Mouse (Mus musculus): Measurements from ENCODE around the gene Gadl1. TPM values are rescaled to one million over a fixed set of nuclear protein-coding genes. Genes with fewer than 3 reads are reported as not detected.

Gadl1 gene
- polyA plus RNA-seq, 1 experiment: 0.35 TPM

DNA sequence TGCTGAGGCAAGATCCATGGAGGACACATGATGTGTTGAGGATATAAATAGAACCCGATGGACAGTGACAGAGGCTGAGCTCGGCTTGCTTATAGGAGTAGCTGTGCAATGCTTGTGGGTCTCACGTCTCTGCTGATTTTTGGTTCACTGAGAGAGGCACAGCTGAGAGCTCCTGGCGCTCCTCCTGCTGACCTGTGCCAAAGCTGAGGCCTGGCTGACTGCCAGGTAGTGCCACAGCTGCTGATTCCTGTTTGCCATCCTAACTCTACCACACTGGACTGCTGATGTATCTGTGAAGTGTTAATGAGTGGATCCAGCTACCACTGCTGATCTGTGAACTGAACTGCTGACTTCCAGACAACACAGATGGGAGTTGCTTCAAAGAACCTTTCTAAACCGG, 21.7 kb upstream of the Gadl1 start:
- TF ChIP-seq POLR2A (IDR thresholded peaks at IDR 0.05; ENCODE audit: extremely low read depth, insufficient read depth, low read length) (no peak), CTCF (IDR thresholded peaks at IDR 0.05; ENCODE audit: extremely low read depth, insufficient read depth, low read length) (no peak)
- Histone ChIP-seq H3K27ac (ENCODE audit: insufficient read depth, low read length) (no peak overlapping the region), H3K4me3 (ENCODE audit: insufficient read depth, low read length) (no peak overlapping the region), H3K4me1 (ENCODE audit: control insufficient read depth, insufficient read depth, low read length) (no peaks in the 10 kb centered on the region)

GRCm38 (mm10) chr9:115893131-115893530, 16.1 kb upstream of the Gadl1 start:
- no peak for TF ChIP-seq POLR2A (IDR thresholded peaks at IDR 0.05; ENCODE audit: extremely low read depth, insufficient read depth, low read length)
- TF ChIP-seq CTCF (IDR thresholded peaks at IDR 0.05; ENCODE audit: extremely low read depth, insufficient read depth, low read length): no peak
- H3K4me3 ChIP-seq (ENCODE audit: insufficient read depth, low read length): no peak overlapping the region
- H3K27ac ChIP-seq (ENCODE audit: insufficient read depth, low read length): no peak overlapping the region
- no peaks in the 10 kb centered on the region for H3K4me1 ChIP-seq (ENCODE audit: control insufficient read depth, insufficient read depth, low read length)

DNA sequence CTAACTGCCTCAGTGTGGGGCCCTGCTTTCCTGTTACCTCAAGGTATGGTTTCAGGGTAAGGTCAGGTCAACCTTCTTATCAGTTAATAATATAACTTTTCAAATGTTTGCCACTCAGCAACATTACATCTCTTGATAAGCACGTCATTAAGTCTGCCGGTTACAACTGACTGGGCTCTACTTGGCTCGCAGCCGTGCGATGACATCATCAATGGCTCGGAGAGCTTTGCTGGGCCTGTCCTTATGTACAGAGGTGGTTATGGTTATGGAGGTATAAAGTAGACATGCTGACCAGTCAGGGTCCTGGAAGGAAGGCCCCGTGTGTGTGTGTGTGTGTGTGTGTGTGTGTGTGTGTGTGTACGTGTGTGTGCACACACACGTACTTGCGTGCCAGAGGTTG, 15.3 kb upstream of the Gadl1 start:
- Histone ChIP-seq H3K4me1 (ENCODE audit: control insufficient read depth, insufficient read depth, low read length) (no peaks in the 10 kb centered on the region), H3K27ac (ENCODE audit: insufficient read depth, low read length) (no peak overlapping the region), H3K4me3 (ENCODE audit: insufficient read depth, low read length) (no peak overlapping the region)
- no peak for TF ChIP-seq POLR2A (IDR thresholded peaks at IDR 0.05; ENCODE audit: extremely low read depth, insufficient read depth, low read length)
- TF ChIP-seq CTCF (IDR thresholded peaks at IDR 0.05; ENCODE audit: extremely low read depth, insufficient read depth, low read length): no peak

- Histone ChIP-seq H3K4me3 (ENCODE audit: insufficient read depth, low read length) (no peak overlapping the region), H3K27ac (ENCODE audit: insufficient read depth, low read length) (no peak overlapping the region), H3K4me1 (ENCODE audit: control insufficient read depth, insufficient read depth, low read length) (no peaks in the 10 kb centered on the region)
- TF ChIP-seq CTCF (IDR thresholded peaks at IDR 0.05; ENCODE audit: extremely low read depth, insufficient read depth, low read length) (no peak), POLR2A (IDR thresholded peaks at IDR 0.05; ENCODE audit: extremely low read depth, insufficient read depth, low read length) (no peak)
Observed at GRCm38 (mm10) chr9:115908325-115908724, 930 bp upstream of the Gadl1 start.

DNA sequence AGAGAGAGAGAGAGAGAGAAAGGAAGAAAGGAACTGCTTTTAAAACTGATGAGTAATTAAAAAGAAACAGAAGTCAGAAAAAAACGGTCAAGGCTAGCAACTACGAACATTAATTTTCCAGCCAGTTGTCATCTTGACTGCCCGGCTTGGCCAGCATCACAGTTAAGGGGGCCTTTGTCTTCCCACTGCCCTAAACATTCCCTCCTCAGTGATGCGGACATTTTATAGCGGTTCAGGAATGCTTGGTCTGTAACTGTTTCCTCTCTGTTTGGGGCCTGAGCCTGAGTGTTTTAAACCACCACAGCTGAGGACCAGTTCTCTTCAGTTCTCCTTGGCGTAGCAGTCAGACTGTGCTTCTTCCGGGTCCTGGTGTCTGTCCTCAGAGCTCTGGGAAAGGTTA, 4.8 kb downstream of the Gadl1 start:
- Histone ChIP-seq H3K27ac (ENCODE audit: insufficient read depth, low read length) (no peak overlapping the region), H3K4me3 (ENCODE audit: insufficient read depth, low read length) (no peak overlapping the region), H3K4me1 (ENCODE audit: control insufficient read depth, insufficient read depth, low read length) (no peaks in the 10 kb centered on the region; the same call in 1 of the 2 replicates)
- no peak for TF ChIP-seq POLR2A (IDR thresholded peaks at IDR 0.05; ENCODE audit: extremely low read depth, insufficient read depth, low read length)
- TF ChIP-seq CTCF (IDR thresholded peaks at IDR 0.05; ENCODE audit: extremely low read depth, insufficient read depth, low read length): no peak

DNA sequence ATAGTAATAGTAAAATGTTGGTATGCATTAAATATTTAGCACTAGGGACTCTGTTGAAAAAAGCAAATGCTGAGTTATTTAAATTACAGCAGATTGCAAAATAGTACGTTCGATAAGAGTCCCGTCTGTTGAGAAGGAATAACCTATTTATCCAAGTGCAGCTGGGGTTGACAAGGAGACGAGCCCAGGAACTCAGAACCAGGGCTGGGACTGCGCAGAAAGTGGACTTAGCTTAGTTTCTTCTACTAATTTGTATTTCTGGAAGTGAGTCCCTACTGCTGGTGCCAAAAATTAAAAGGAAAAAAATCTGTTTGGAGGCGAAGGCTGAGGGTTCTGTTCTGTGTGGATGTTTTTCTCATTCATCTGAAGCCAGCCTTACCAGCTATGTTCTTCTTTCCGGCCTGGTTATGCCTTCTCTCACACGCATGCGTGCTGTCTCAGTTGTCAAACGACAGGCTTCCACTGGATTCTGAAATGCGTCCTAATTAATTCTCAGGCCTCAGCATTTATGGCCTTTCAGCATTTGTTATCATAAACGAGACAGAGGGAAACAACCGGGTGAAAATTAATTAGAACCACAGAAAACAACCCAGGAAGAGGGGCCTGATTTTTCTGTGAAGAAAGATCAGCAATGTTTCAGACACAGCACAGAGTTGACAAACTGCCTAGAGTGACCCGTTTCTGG, 6.5 kb downstream of the Gadl1 start:
- Histone ChIP-seq H3K4me3 (ENCODE audit: insufficient read depth, low read length) (no peak overlapping the region), H3K27ac (ENCODE audit: insufficient read depth, low read length) (no peak overlapping the region), H3K4me1 (ENCODE audit: control insufficient read depth, insufficient read depth, low read length) (no peaks in the 10 kb centered on the region; the same call in 1 of the 2 replicates)
- TF ChIP-seq CTCF (IDR thresholded peaks at IDR 0.05; ENCODE audit: extremely low read depth, insufficient read depth, low read length) (no peak), POLR2A (IDR thresholded peaks at IDR 0.05; ENCODE audit: extremely low read depth, insufficient read depth, low read length) (no peak)

DNA sequence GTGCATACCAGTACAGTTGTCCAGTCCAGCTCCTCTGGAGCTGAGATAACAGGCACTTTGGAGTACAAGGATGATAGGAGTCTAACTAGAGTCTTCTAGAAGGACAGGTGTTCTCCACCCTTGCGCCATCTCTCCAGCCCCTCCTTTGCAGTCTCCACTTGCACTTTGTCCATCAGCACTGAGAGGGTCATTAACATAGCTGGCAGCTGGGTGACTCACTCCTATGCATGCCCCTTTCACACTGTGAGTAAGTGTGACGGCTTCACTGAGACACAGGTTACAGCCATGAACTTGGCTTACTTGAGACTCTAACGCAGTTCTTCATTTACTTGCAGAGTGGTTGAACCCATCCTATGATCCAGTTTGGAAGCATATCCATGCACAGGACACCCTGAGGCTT, 10.5 kb downstream of the Gadl1 start:
- TF ChIP-seq POLR2A (IDR thresholded peaks at IDR 0.05; ENCODE audit: extremely low read depth, insufficient read depth, low read length): no peak
- no peak for TF ChIP-seq CTCF (IDR thresholded peaks at IDR 0.05; ENCODE audit: extremely low read depth, insufficient read depth, low read length)
- H3K4me3 ChIP-seq (ENCODE audit: insufficient read depth, low read length): no peak overlapping the region
- H3K4me1 ChIP-seq (ENCODE audit: control insufficient read depth, insufficient read depth, low read length): no peaks in the 10 kb centered on the region; the same call in 1 of the 2 replicates
- no peak overlapping the region for H3K27ac ChIP-seq (ENCODE audit: insufficient read depth, low read length)

DNA sequence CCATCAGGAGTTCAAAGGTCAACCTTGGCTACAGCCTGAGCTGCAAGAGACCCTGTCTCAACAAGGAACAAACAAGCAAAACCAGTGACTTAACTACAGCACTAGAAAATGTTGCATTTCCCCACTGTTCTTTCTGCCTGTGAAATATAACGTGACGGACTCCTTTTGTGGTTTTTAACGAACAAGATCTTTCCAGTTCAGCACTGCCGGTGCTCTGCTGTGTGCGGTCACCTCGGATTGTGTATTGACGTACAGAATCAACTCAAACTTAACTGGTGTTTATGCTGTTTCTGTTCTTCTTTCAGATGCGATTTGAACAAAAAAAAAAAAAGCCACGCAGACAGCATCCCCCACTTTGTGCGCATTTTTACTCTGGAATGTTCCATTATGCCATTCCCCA, 13.4 kb downstream of the Gadl1 start:
- no peak overlapping the region for H3K27ac ChIP-seq (ENCODE audit: insufficient read depth, low read length)
- H3K4me1 ChIP-seq (ENCODE audit: control insufficient read depth, insufficient read depth, low read length): no peaks in the 10 kb centered on the region
- TF ChIP-seq CTCF (IDR thresholded peaks at IDR 0.05; ENCODE audit: extremely low read depth, insufficient read depth, low read length) (no peak), POLR2A (IDR thresholded peaks at IDR 0.05; ENCODE audit: extremely low read depth, insufficient read depth, low read length) (no peak)
- H3K4me3 ChIP-seq (ENCODE audit: insufficient read depth, low read length): no peak overlapping the region

GRCm38 (mm10) chr9:115924094-115924493, 14.8 kb downstream of the Gadl1 start:
- no peaks in the 10 kb centered on the region for H3K4me1 ChIP-seq (ENCODE audit: control insufficient read depth, insufficient read depth, low read length)
- TF ChIP-seq POLR2A (IDR thresholded peaks at IDR 0.05; ENCODE audit: extremely low read depth, insufficient read depth, low read length): no peak
- peak; percentile 33 for TF ChIP-seq CTCF (IDR thresholded peaks at IDR 0.05; ENCODE audit: extremely low read depth, insufficient read depth, low read length)
- no peak overlapping the region for H3K4me3 ChIP-seq (ENCODE audit: insufficient read depth, low read length)
- no peak overlapping the region for H3K27ac ChIP-seq (ENCODE audit: insufficient read depth, low read length)

DNA sequence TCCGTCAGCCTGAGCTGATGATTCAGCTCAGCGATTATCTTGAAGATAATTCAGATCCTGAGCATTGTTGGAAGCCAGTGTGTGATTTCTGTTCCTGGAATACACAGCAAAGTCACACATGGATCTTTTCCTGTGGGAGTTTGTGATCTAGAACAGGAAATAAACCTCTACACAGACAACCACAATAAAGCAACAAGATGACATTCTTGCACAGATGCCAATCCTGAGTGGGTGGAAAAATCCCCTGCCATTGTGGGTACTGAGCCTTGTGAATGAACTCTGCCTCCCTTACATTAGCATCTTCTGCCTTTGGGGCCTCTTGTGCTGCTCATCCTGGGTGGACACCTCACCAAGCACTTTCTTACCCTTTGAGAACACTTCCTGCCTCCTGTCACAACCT, 22.5 kb downstream of the Gadl1 start:
- no peak for TF ChIP-seq CTCF (IDR thresholded peaks at IDR 0.05; ENCODE audit: extremely low read depth, insufficient read depth, low read length)
- no peak for TF ChIP-seq POLR2A (IDR thresholded peaks at IDR 0.05; ENCODE audit: extremely low read depth, insufficient read depth, low read length)
- Histone ChIP-seq H3K4me3 (ENCODE audit: insufficient read depth, low read length) (no peak overlapping the region), H3K4me1 (ENCODE audit: control insufficient read depth, insufficient read depth, low read length) (peaks cover 7% of the 10 kb centered on the region), H3K27ac (ENCODE audit: insufficient read depth, low read length) (no peak overlapping the region)

Measured in cortical plate, adult 2 months (tissue).